Mouse (Mus musculus) monocyte, adult 5-6 weeks (primary cell): ENCODE results near the gene Ercc6l2. TPM values are rescaled to one million over a fixed set of nuclear protein-coding genes. Genes with fewer than 3 reads are reported as not detected.

ENCODE experiments used
- ATAC-seq: fragments of 153-309, 156-312 bp; replicated peaks from 2 replicates; pipeline ENCODE4 v1.8.0; 2017; ENCODE audit warnings: mild to moderate bottlenecking; ENCODE audit not compliant: low TSS enrichment, insufficient number of reproducible peaks, severe bottlenecking, poor library complexity, low FRiP score
- total RNA-seq: library from RNA; stranded (forward); fragments of 200-1000, 200-491, 200-594 nt; gene quantifications from 3 replicates; pipeline ENCODE4 v1.2.3, GENCODE M21; 2017

Gene Ercc6l2
- total RNA-seq, 1 experiment from 2014 or later: 8.7 TPM

- peak; percentile 90 for ATAC-seq
Observed at GRCm38 (mm10) chr13:63877138-63877537, 62.1 kb downstream of the Ercc6l2 start.

GRCm38 (mm10) chr13:63879105-63879863 is 64.2 kb downstream of the Ercc6l2 start:
- no peak for ATAC-seq

GRCm38 (mm10) chr13:63879864-63880141 is 64.8 kb downstream of the Ercc6l2 start:
- no peak for ATAC-seq

DNA sequence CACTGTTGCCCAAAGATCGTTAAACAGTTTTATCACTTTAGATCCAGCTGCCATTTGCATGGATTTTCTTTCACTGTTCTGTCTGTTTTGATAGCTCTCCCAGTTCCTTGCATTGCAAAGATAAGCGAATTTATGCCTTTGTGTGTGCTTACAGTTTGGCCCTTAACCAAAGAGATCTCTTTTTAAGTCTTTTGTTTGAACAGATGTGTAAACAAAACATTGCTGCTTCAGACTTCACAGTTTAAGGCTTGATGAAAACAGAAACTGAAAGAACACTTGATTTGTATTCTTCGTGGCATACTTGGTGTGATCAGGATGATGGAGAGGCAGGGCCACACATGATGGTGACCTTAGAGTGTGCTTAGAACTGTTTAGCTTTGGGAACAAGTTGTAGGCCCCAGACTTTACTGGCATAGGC is 70.5 kb downstream of the Ercc6l2 start:
- ATAC-seq: no peak

- no peak for ATAC-seq
Observed at GRCm38 (mm10) chr13:63886429-63887052, 71.5 kb downstream of the Ercc6l2 start.

GRCm38 (mm10) chr13:63900679-63901302 is 85.8 kb downstream of the Ercc6l2 start:
- ATAC-seq: no peak

GRCm38 (mm10) chr13:63901303-63901713 is 86.3 kb downstream of the Ercc6l2 start:
- ATAC-seq: peak; percentile 35; the same call in 1 of the 2 replicates

- ATAC-seq: peak; percentile 17; the same call in 1 of the 2 replicates
Observed at GRCm38 (mm10) chr13:63901714-63902597, 86.9 kb downstream of the Ercc6l2 start.

DNA sequence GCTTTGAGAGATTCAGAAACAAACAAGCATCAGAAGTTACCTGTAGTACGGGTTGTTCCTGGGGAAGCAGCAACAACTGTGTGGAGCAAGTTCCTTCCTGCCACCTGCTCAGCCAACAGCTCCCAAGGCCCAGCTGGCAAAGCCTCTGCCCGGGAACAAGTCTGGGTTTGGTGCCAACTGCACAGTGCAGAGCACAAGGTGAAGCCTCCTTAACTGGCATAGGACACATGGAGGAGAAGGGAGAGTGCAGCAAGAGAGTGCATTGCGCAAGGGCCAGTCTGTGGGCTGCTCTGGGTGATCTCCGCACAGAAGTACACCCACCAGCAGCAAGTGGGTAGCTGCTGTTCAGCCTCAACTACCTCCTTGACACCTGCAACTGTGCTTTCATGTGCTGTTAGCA is 91.5 kb downstream of the Ercc6l2 start:
- no peak for ATAC-seq

GRCm38 (mm10) chr13:63907437-63907836 is 92.4 kb downstream of the Ercc6l2 start:
- ATAC-seq: no peak

DNA sequence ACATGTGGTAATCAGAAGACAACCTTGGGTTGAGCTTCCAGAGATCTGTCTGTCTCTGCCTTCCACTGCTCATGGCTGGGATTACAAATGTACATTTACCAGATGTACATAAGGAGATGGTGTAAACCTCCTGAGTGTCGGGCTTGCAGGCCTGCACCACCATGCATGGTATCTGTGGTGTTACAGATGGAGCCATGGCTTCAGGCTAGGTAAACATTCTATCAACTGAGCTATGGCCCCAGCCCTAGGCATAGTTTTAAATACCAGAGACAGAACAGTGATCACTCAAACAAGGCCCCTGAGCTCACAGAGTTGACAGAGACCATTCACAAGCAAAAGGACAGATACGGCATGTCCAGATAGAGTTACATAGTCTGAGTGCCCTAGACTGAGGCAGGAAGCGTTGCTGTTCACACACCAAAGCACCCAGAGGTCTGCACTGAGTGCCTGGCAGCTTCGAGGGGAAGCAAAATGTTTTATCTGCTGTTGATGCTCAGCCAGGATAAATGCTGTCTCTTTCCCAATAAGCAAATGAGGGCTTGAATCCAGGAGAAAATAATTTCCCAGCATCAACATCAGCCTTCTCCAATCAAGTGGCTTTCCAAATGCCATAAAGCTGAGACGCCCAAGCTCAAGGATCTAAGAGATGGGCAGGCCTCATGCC is 95.2 kb downstream of the Ercc6l2 start:
- no peak for ATAC-seq

DNA sequence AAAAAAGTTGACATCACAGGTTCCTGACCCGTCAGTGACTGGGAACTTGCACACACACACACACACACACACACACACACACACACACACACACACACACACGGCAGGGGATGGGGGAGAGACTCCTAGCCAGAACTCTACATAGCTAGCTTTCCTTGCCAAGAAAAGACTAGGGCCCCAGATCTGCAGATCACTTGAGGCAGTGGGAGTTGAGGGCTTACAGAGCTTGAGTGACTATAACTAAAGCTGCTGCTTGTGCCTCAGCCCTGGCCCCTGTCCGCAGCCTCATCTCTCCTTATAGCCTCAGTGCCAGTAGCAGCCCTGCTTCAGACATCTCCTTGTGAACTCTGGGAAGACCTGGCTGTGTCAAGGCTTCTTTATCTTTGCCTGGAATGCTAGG is 96.6 kb downstream of the Ercc6l2 start:
- ATAC-seq: no peak

DNA sequence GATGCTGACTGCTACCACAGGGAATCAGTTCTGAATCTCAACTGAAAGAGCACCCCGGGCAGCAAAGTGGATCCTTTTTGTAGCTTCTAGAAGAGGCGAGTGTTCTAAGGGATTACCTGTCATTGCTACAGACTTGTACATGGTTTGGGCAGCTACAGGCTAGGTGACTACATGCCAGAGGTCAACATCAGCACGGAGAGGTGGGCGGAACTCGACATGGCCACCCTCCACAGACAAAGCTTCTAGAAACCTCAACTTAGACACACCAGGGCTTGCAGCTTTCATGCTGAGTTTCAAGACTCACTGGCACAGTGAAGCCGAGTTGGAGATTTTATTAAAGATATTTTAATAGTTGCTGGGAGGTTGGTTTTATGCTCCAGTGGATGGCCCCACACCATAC is 98.1 kb downstream of the Ercc6l2 start:
- no peak for ATAC-seq

- ATAC-seq: no peak
Observed at GRCm38 (mm10) chr13:63915176-63915575, 100.1 kb downstream of the Ercc6l2 start.

GRCm38 (mm10) chr13:63915684-63916083 is 100.6 kb downstream of the Ercc6l2 start:
- no peak for ATAC-seq

- no peak for ATAC-seq
Observed at GRCm38 (mm10) chr13:63916568-63916967, 101.5 kb downstream of the Ercc6l2 start.

- no peak for ATAC-seq
Observed at GRCm38 (mm10) chr13:63917198-63917767, 102.2 kb downstream of the Ercc6l2 start.
